Mouse (Mus musculus) right cerebral cortex, postnatal 4 days (tissue): ENCODE results near the gene Mios.

ENCODE experiments used
- DNase-seq: peaks from one replicate; pipeline ENCODE4 v3.0.0-alpha.2; 2022

Mios gene

GRCm38 (mm10) chr6:8209047-8209865 is at the start of gene Mios:
Mios (plus strand) TSS chr6:8209222.
- peak; percentile 83 for DNase-seq

DNA sequence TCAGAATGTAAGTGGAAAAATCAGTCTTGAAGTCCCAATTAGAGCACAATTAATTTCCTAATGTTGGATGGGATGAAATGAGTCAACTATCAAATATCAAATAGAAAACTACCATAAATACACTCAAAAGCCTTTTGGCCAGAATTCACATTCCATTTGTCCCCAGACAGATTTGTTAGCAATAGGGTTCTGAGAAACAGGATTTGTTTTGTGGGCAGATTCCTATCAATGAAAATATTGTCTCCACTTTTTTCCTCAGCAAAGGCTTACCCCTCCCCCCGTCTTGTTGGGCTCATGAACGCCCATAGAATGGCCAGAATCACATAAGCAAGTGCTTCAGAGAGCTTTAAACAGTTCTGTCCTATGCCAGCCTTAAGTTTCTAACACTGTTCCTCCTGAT is 49.0 kb upstream of the Mios start:
- DNase-seq: no peak

DNA sequence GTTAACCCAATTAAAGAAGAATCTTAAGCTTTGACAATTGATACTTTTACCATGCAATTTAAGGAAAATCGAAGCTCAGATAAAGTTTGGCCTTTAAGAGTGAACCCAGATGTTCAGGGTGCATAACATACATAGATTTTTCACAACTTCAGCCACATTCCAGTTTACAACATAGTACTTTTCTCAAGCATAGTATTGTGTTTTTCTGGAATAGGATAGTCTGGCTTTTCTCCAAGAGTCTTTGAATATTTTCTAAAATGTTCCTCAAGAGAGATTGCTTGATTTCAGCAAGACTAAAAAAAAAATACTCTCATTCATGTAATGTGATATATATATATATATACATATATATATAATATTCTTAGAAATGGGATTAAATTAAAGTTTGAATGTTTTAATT is 44.3 kb upstream of the Mios start:
- no peak for DNase-seq

DNA sequence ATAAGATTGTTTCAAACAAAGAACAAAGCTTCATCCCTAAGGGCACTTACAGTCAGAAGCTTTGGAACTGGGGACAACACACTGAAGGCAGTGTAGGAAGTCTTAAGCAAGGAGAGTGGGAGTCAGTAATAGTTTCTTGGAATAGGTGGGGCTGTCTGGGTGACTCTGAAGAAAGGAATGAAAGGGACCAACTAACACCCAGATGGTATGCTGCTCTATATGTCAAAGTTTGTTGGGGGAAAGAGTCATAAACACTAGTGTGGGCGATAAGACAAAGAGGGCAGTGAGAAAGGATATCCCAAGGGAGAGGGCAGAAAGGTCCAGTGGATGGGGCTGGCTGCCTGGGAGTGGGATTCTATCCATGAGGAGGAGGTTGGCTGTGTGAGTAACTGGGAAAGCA is 36.9 kb upstream of the Mios start:
- no peak for DNase-seq

- DNase-seq: no peak
These were observed 35.0 kb upstream of the Mios start for GRCm38 (mm10) chr6:8174062-8174461.

DNA sequence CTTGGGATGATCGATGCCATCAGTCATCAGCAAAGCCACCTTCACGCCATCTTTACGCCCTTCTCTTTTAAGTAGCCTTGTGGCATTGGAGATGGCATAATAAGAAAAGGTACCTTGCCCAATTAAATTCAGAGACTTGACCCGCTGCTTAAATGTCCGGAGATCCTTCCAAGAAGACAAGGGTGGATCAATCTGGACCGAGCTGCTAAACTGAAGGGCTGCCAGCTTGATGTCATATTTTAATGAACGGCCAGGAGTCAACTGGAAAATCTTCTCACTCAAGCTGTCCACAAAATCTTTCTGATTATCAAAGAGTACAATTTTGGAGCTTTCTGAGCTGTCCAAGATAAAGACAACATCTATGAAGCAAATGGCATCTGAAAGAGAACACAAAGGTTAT is 33.7 kb upstream of the Mios start:
- DNase-seq: no peak

- DNase-seq: no peak
These were observed 32.9 kb upstream of the Mios start for GRCm38 (mm10) chr6:8176116-8176515.

DNA sequence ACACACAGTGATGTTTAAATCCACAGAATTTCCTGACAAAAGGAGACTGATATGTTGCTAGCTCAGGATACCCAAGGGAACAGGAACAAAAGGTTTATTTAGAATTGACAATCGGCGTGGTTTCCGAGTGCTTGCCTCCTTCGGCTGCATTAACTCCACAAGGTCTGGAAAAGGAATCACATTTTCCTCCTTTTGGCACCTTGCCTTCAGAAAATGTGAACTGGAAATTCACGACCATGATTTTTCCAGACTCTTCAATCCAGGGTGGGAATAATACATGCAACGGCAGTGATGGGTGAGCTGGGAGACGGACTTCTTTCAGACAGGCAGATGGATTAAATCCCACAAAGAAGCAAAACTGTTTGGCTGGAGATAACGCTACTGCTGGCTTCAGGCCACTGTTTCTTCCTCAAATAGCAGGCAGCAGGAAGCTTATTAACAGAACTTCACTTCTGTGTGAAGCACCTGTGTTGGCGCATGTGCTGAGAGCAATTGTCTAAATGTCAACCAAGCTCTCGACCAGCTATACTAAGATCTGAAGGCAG is 30.6 kb upstream of the Mios start:
- no peak for DNase-seq

GRCm38 (mm10) chr6:8188599-8189233 is 20.3 kb upstream of the Mios start:
- no peak for DNase-seq

DNA sequence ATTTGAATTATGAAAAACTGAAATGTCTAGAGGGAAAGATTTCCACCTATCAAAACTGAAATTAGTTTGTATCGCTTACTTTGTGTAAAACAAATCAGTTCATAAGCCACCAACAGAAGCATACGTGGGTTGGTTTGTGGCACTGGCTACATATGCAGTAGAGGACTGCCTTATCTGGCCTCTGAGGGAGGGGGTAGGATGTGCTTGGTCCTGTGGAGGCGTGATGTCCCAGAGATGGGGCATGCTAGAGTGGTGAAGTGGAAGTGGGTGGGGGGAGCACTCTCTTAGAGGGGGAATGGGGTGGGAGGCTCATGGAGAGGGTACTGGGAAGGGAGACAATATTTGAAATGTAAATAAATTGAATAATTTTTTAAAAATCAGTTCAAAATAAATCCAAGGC is 19.1 kb upstream of the Mios start:
- no peak for DNase-seq

DNA sequence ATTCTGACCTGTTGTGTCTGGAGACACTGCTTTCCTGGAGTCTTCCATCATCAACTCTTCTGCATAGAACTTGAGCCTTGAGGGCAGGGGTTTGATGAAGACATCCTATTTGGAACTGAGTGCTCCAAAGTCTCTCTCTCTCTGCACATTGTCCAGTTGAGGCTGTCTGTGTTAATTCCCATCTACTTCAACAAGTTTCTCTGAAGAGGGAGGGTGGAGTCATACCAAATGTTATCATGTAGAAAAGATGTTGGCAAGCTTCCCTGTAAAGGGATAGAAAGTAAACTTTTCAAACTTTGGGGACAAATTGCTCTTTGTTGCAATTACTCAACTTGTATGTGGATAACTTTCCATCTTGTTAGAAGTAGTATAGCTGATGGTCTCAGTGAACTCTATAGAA is 16.5 kb upstream of the Mios start, which contains the start of gene Col28a1:
Col28a1 (minus strand) TSS at position 101 of the 400 bp plus-strand sequence.
- no peak for DNase-seq

DNA sequence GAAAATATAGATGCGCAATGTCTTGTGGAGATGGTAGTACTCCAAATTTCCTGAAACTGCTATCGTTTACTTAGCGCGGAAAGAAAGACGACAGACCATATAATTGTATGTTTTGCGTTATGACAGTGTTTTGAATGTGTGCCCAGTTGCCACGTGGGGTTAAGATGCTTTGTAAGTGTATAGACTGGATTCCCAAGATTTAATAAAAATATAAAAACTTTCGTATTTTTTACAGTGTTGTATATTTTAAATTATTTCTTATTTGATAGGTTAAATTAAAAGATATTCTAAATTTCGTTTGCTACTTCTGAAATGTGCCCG is 804 bp downstream of the Mios start:
- DNase-seq: peak; percentile 17

- no peak for DNase-seq
These were observed 1.6 kb downstream of the Mios start for GRCm38 (mm10) chr6:8210661-8211060.

GRCm38 (mm10) chr6:8227035-8227434 is 18.0 kb downstream of the Mios start:
- DNase-seq: no peak

GRCm38 (mm10) chr6:8228596-8228995 is 19.6 kb downstream of the Mios start:
- no peak for DNase-seq

- DNase-seq: no peak
These were observed 49.3 kb downstream of the Mios start for GRCm38 (mm10) chr6:8258316-8258715.

DNA sequence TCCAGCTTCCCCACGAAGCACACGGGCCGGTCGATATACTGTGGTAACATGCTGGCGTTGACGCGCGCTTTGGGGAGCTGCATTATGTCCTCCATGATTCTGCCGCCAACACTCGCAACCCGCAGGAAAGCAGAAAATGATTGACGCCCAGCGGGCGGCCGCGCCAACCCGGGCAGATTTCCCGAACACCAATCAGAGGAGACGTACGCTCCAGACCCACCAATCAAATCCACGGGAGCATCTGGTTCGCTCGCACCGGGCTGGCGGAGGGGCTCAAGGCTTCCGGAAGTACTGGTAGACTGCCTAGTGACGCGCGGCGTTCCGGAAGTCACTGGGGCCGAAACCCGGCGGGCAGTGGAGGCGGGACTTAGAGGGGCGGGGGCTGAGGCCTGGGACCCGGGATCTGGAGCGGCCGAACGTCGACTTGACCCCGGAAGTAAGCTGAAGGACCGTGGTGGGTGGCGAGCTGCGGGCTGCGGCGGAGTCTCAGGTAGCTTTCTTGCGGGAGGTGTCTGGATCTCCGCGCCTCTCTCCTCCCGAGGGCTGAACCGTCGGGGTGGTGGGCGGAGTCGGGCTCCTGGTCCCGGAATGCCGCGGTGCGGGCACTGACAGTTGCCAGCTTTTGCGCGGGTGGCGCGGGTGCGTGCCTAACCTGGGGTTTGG is 50.1 kb downstream of the Mios start, which contains the start of the genes Rpa3, Umad1 and Gm45062:
Rpa3 (minus strand) TSS at position 170 of the 663 bp plus-strand sequence.
Umad1 (plus strand) TSS at position 285 of the 663 bp plus-strand sequence.
Gm45062 (plus strand) TSS at position 447 of the 663 bp plus-strand sequence.
- DNase-seq: peak; percentile 97

DNA sequence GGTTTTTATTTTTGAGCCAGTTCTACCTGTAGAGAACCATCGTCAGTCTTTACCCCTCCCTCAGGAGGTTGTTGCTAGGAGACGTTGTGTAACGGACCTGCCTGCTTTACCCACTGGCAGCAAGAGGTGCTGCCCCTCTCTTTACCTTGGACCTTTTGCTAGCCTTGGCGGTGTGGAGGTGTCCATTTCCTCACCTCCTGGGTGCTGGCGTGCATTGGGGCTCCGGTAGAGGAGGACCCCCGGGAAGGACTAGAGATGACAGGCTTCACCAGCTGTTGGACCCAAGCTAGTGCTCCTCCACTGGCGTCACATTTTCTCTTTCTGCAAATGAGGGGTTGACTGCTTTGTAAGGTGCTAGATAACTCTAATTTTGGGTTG is 50.6 kb downstream of the Mios start:
- DNase-seq: peak; percentile 33

DNA sequence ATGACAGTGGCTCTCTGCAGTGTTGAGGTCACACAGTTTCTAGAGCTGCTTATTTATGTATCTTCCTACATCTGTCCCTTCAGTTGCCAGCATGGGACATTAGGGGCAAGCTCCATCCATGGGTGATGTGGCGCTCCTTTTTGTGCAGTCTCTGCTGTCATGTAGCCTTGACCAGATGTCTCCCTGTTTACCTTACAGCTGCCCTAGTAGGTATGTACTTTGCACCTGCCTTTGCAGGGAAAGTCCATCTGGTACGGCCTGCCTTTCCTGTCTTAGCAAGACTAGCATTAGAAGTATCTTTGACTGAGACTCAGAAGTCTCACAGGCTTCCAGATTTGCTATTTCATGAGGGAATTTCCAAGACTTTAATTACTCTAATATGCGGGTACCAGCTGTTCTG is 62.0 kb downstream of the Mios start:
- DNase-seq: no peak

DNA sequence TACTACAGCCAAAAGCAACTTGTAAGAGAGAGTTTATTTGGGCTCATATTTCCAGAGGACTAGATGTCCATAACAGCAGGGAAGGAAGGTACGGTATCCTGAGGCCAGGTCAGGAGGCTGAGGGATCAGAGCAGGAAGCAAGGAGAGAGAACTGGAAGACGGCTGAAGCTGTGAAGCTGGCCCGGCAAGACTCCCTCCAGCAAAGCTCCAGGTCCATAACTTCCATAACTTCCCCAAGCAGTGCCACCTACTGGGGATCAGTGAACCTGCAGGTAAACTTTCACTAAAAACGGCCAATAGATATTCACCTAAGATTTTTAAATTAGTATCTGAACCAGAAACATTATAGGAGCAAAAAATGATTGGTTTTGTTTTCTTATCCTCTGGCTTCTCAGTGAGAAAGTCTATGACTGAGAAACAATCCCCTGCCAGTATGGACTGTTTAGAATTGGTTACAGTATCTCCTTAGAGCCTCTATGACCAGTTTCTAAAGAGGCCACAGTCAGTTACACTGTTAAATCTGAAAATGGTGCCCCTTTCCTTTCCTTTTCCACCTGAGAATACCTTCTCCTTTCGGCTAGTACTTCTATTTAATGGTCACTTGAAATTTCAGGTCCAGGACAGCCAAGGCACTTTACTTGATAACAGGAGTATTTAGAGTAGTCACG is 65.5 kb downstream of the Mios start:
- peak; percentile 42 for DNase-seq

DNA sequence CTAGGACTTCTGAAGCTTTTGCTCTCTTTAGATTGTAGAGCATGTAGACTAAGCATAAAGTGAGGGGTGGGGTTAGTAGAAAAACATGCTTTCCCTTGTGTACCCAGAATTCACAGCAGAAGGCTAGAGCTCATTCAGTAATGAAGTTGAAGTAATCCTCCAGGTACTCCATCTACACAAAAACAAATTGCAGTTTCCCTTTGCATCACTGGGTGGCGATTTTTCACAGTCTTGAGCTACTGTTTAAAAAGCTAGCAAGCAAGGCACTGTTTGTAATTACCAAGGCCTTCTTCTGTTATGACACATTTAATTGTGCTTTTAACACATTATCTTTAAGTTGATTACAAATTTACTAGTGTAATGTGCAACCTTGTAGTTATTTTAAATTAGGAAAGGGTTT is 66.1 kb downstream of the Mios start:
- DNase-seq: peak; percentile 60

DNA sequence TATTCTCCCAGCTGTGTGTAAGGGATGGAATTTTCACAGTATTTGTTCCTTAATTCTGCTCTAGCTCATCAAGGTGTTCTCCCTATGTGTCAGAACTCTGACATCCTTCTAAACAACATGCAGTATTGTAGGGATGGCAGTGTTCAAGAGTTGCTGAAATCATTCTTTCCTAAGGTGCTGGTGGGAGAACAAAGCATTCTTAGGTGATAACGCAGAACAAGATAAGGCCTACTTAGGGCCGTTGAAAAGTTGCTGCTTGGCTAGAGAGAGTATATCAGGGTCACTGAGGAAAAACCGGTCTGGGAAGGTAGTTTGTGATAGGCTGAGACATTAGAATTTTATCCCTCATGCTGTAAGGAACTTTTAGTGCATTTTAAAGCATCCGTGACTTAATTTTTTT is 67.4 kb downstream of the Mios start:
- no peak for DNase-seq

GRCm38 (mm10) chr6:8278426-8279002 is 69.5 kb downstream of the Mios start:
- peak; percentile 8 for DNase-seq
